Mouse (Mus musculus) bone marrow, adult 2 months (tissue): ENCODE measurements around the gene Chit1.

Experiments used
- CTCF ChIP-seq: fragments of 200-500 bp; IDR thresholded peaks from 2 replicates; pipeline ENCODE4 v1.5.1; 2011; ENCODE audit warnings: low read length, control low read depth; ENCODE audit not compliant: control insufficient read depth, insufficient read depth
- POLR2A ChIP-seq: fragments of 200-500 bp; IDR thresholded peaks from 2 replicates; pipeline ENCODE4 v1.6.1; 2011; ENCODE audit warnings: low read depth, mild to moderate bottlenecking, control low read depth, low read length, borderline replicate concordance; ENCODE audit not compliant: control insufficient read depth

DNA sequence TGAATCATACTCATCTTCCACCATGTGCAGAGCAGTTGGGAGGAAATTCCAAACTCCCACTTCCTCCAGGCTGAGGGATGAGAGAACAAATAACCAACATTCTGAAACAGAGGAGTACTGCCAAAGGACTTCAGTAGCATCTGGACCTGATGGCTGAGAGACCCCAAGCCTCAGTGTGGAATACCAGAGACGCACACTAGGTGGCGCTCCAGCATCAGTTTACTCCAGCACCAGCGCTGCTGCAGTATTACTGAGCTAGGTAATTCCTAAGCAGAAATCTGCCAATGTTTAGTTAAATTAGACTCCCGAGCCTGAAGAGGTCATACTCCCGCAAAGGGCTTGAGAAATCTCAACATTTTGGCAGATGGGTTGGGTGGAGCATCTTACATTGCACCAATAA lies 9.1 kb downstream of the Chit1 start:
- TF ChIP-seq POLR2A (no peak), CTCF (peak; percentile 87)
